Mouse (Mus musculus): ENCODE measurements around the gene Syt7.

The Syt7 gene

GRCm38 (mm10) chr19:10425484-10426270, 36.8 kb downstream of the Syt7 start:
- no peak for DNase-seq

DNA sequence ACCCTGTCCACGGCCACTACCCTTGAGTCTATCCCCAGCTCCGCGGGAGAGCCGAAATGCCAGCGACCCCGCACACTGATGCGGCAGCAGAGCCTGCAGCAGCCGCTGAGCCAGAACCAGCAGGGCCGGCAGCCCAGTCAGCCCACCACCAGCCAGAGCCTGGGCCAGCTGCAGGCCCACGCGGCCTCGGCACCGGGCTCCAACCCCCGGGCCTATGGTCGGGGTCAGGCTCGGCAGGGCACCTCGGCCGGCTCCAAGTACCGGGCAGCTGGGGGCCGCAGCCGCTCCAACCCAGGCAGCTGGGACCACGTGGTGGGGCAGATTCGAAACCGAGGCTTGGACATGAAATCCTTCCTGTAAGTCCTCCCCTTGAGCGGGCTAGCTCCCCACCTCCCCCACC, 37.4 kb downstream of the Syt7 start:
- DNase-seq: no peak

DNA sequence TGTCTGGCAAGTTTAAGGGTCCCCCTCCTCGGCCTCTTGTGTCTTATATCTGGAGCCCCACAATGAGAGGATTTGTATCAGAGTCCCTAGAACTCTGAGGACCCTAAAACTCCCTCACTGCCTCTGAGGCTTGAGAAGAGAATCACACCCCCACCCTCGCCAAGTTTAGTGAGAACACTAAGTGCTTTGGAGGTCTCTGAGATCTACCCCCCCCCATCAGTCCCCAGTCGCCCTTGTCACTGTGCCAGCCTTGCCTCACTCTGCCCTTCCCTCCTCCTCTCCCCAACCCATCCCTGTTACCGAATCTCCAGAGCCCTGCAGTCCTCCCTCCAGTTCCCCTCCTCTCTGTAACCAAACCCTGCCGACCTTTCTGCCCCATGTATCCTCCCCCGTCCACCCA, 37.9 kb downstream of the Syt7 start:
- DNase-seq: no peak

DNA sequence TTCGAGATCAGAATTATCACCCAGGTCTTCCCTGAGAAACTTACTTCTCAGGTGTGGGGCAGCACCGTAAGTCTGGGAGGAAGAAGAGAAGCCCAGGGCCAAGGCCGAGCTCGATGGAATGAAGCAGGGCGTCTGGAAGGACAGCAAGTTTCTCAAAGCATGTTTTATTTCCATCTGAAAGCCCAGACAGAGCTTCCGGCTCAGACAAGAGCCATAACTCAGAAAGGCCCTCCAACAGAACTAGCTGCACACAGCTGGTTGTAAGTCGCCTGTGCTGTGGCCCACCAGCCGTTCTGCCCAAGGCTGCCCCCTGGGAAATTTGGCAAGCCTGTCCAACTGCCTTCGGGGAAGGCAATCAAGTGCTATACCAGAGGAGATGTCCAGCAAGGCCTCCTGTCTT, 38.5 kb downstream of the Syt7 start:
- no peak for DNase-seq

DNA sequence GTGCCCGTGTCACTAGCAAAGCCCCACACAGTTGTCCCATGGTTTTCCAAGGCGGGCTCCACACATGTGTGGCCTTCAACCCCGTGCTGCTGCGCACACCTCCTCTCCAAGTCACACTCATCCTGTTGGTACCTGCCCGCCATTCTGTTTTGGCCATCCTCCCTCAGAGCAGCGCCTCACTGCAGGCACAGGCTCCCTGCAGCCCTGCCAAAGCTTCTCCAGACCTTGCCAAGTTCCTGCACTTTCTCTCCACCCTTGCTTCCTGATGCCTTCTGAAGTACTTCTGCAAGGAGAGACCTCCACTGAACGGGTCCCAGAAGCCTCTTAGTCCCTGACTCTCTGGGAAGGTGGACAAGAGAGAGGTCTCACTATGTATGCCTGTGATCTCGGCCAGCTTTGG, 40.5 kb downstream of the Syt7 start:
- DNase-seq: peak; percentile 53

- DNase-seq: no peak
Measured at GRCm38 (mm10) chr19:10431410-10431809, 42.5 kb downstream of the Syt7 start.

DNA sequence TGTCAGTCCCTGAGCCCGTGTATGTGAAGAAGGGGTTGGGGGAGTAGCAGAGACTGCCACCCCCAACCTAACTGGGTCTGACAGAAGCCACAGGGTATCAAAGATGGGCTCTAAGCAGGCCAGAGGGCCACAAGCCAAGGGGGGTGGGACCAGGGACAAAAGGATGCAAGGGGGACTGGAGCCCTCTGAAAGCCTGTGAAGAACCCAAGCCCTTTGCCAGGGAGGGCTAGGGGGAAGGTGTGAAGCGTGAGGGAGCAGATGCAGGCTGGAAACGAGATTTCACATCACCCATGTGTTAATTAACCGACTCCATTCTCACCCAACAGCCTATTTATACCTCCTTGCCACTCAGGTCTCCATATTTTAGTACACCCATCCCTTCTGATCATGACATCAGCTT, 43.0 kb downstream of the Syt7 start:
- no peak for DNase-seq

GRCm38 (mm10) chr19:10433225-10433624, 44.3 kb downstream of the Syt7 start:
- DNase-seq: no peak

- peak; percentile 49 to 59 for DNase-seq
Measured at GRCm38 (mm10) chr19:10433879-10434540, 45.1 kb downstream of the Syt7 start.

DNA sequence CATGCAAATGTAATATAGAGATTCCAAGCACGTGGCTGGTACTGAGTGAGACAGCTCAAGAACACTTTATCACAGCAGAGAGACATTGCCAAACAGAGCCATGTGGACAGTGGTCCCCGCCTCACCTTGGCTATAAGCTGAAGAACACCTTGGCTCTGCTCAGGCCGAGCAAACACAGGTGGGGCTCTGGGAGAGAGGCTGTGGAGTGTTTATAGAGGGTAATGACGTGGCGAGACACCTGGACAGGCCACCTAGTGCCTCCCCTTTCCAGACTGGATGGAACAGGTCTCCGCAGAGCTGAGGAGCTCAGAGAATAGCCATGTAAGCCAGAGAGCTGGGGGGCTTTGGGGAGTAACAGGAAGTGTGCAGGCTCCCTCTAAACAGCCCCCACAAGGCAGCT, 46.0 kb downstream of the Syt7 start:
- no peak for DNase-seq

DNA sequence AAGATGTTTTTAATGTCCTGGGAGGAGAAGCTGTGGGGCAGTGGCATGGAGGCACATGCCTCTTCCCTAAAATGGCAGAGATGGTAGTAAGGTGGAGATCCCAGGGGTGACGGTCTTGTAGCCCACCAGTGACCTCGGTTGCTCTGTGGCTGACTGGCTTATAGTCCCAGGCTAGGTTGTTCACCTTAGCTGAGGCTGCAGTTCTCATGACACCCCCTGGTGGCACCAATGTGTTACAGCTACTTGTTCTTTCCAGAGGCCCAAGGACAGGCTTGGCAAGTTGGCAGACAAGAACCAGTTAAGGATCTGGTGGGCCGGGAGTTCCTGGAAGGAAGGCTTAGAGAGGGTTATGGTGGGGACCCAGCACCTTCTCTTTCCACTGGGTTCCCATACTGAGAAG, 47.0 kb downstream of the Syt7 start:
- DNase-seq: peak; percentile 84 to 87

DNA sequence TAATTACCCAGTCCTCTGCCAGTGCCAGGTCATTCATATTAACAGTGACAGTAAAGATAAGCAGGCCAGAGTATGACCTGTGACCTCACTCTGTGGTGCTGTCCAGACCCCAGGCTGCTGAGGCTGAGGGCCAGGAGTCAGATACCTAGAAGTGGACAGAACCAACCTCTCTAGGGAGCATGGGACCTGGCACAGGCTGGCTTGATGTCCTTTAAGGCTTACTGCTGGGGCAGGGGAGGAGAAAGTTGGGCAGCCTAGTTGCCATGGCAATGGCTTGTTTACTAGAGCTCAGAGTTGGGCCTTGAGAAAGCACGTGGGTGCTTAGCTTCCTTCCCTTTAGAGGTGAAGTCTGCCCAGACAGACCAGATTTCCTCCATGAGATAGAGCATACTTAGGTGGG, 47.8 kb downstream of the Syt7 start:
- DNase-seq: no peak

GRCm38 (mm10) chr19:10437521-10437920, 48.6 kb downstream of the Syt7 start:
- no peak for DNase-seq

DNA sequence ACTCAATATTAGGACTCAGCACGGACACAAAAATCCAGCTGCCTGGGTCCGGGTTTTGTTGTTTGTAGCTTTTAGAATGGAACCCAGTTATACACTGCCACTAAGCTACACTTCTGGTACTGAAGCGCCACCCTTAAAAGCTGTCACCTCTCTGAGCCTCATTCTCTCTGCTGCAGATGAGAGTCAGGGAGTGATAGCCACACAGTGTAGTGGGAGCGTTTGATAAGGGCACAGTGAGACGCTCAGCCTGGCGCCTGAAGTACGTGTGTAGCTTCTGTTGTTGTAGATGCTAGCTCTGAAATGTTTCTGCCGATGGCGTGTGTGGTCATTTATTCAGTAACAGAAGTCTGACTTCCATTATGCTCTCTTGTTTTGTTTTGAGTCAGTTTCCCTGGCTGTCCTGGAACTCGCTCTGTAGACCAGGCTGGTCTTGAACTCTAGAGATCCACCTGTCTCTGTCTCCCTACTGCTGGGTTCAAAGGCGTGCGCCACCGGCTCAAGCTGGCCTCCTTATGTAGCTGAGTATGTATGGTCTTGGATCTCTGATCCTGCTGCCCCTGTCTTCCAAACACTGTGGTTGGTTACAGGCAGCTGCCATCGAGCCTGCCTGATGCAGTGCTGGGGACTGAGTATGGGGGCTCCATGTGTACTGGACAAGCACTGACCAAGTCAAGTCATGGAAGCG, 55.9 kb downstream of the Syt7 start:
- no peak for DNase-seq

DNA sequence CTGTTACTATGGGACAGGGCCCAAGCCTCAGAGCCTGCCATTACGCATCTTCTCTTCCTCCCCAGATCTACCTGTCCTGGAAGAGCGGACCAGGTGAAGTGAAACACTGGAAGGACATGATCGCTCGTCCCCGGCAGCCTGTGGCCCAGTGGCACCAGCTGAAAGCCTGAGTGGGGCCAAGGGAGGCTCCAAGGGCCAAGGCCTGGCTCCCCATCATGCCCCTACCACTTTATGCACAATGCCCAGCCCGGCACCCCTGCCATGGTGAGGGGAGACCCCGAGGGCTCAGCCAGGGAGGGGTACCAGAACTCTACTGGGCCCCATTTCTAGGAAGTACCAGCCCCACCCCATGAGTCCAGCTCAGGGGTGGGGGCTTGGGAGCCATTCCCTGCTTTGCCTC, 59.4 kb downstream of the Syt7 start:
- no peak for DNase-seq

GRCm38 (mm10) chr19:10449190-10449589, 60.3 kb downstream of the Syt7 start:
- no peak for DNase-seq

DNA sequence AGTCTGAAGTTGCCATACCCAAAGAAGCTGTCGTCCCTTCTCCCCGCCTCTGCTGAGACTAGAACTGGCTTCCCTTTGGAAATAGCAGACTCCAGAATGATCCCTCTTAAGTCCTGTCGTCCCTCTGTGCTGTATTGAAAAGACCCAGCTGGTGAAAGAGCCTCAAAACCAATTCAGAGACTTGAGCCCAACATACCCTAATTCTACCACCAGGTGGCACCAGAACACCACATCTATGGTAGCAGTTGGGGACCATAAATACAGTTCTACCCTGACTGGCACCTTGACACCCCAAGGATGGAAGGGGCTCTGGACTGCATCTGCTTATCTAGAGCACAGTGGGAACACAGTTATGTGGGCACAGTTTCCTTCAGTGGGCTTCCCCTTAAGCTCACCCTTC, 60.8 kb downstream of the Syt7 start:
- peak; percentile 67 to 76 for DNase-seq

DNA sequence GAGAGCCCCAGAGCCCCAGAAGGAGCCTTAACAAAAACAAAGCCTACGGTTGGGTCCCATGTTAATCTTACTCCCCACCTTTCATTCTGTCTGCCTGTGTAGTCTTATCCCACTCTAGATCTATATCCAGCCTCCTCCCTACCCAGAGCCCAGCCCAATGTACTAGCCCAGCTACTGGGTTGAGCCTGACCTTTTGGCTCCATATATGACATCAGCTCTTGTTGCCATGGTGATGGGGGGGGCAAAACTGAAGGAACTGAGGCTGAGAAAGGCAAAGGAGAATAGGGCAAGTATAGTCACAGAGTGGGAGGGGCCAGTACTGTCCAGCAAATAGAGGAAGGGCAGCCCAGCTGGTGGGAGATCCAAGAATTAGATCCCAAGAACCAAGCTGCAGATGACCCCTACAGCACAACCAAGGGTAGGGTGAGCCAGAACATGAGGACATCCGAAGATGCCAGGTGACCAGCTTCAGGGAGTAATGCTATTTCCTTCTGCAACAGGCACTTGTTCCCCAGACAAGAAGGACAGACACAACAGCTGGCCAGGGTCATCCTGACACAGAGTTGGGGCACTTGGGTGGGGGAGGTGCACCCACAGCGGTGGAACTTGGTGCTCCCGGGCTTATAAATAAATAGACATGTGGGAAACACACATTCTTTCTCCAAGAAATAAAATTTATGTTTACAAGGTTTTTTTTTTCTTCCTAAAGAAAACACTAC, 66.0 kb downstream of the Syt7 start:
- no peak for DNase-seq

DNA sequence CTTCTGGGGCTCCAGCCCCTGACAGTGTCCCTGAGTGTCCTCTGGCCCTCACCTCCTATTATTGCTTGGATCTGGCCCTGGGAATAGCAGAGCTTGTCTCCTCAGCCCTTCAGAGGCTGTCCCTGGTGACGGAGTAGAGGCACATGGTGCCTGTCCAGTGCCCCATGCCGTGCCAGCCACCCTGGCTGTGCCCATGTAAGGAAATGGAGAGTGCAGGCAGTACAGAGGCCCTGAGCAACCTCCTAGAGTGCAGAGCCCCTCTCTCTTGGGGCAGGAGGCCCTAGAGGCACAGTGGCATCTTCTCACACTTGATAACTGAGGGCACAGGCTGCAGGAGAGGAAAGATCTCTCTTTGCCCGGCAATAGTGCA, 66.5 kb downstream of the Syt7 start:
- DNase-seq: no peak

DNA sequence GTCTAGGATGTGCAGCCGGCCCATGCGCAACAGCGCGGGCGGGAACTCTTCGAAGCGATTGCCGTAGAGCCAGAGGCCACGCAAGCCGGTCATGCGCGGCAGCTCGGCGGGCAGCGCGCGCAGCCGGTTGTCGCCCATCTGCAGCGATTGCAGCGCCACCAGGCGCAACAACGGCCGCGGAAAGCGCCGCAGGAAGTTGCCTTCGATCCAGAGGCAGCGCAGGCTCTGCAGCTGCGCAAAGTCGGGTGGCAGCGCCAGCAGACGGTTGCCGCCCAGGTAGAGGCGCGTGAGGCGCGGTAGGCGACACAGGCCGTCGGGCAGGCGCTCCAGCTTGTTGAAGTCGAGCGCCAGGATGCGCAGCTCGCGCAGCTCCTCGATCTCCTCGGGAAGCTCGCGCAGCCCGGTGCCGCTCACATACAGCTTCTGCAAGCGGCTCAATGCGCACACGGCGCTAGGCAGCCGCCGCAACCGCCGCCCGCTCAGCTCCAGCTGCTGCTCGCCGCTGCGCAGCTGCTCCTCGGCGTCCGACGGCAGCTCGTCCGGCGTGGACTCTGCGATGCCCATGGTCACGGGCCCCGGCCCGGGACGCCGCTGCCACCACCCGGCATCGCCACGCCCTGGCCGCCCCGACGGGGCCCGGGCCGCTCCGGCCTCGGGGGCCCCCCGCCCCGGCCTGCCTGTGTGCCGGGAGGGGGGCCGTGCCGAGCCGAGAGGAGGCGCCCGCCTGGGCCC, 68.0 kb downstream of the Syt7 start, which contains the start of gene Lrrc10b:
Gene Lrrc10b (minus strand): TSS at position 722 of the 732 bp plus-strand sequence.
- DNase-seq: no peak

DNA sequence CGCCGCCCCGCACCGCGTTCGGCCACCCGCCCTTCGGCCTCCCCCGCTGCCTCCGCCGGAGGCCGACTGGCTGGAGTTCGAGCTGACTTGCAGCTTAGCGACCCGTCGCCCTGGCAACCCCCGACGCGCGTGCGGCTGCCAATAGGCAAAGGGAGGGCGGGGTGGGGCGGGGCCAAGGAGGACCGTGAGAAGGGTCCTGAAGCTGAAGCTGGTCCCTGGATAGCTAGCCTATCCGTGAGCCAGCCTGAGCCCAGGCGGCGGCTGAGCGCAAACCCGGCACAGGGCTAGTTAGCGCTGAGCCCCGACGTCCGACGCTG, 68.6 kb downstream of the Syt7 start:
- no peak for DNase-seq

DNA sequence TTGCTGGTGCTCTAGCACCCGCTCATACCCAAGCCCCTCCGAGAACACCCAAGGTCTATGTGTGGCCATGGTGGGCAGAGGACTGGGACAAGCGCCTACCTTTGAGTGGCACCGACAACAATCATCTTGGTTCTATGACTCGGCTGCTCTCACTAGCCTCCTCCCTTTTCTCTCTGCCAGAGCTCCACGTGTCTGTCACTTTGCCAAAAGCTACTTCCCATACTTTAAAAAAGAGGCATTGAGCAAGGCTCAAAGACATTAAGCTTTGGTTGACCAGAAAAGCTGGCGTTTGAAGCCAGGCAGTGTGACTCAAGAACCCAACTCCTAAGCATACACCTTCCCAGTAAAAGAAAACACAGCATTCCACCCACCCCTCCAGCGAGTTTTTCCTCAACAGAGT, 69.2 kb downstream of the Syt7 start:
- no peak for DNase-seq

DNA sequence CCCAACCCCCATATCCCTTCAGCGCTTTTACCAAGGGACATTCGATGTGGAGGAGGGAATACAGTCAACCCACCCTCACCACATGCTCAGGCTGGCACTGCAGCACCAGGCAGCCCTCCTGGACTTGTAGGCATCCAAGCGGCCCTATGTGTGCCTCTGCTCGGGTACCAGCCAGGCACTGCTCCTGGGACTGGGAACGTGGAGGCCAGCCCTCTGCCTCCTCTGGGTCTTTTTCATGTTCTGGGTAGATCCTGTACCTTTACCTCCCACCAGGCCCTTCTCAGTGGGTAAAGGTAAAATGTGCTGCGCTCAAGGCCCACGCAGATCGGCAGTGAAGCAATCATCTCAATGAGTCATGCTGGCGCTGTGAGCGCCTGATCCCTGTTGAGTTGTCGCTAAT, 71.0 kb downstream of the Syt7 start:
- no peak for DNase-seq

Measured in cerebellum, postnatal 36 days (tissue).